Comparison of ENCODE assay signal across 20 mouse cellular contexts in genomic region chr10:18141389-18141788, GRCm38 (mm10).
DNase-seq lines count a peak whose midpoint lies in the region; ATAC-seq and TF ChIP-seq lines count a peak whose summit lies in the region.
"Had no signal": no experiment of that assay in that cellular context is flagged by ENCODE, and none has a peak within 500 bp of the region (broad histone marks: within the 10 kb centered on the region; RNA-seq: fewer than 3 reads in every experiment).

No protein-coding gene starts in this region.

- TF ChIP-seq EP300 in heart, adult 2 months (IDR thresholded peaks at IDR 0.05; ENCODE audit: insufficient read depth, low read depth, low read length): no peak

- H3K79me2 ChIP-seq in heart, adult 2 months (replicated peaks; ENCODE audit: control insufficient read depth, insufficient read depth, low read length): no peaks in the 10 kb centered on the region

- no peaks in the 10 kb centered on the region for H3K27me3 ChIP-seq in heart, adult 2 months (ENCODE audit: control insufficient read depth, insufficient read depth, low read length)
- no peaks in the 10 kb centered on the region for H3K27me3 ChIP-seq in heart, embryonic 12.5 days (replicated peaks)
- H3K27me3 ChIP-seq: CH12.LX; lung, embryonic 15.5 days; midbrain, embryonic 12.5 days; neural tube, embryonic 13.5 days had no signal

- H3K9me3 ChIP-seq in heart, embryonic 12.5 days (replicated peaks): no peaks in the 10 kb centered on the region
- H3K9me3 ChIP-seq: lung, embryonic 15.5 days; midbrain, embryonic 12.5 days; neural tube, embryonic 13.5 days had no signal

- ATAC-seq in heart, embryonic 12.5 days (ENCODE audit: insufficient number of reproducible peaks, low FRiP score): no peak
- ATAC-seq: forebrain, embryonic 14.5 days; hindbrain, postnatal 0 days had no signal

- no peak overlapping the region for H3K4me2 ChIP-seq in heart, embryonic 12.5 days
- H3K4me2 ChIP-seq: lung, embryonic 15.5 days; midbrain, embryonic 12.5 days; neural tube, embryonic 13.5 days had no signal

- H3K36me3 ChIP-seq in heart, adult 2 months (ENCODE audit: control insufficient read depth, insufficient read depth, low read length): no peaks in the 10 kb centered on the region
- H3K36me3 ChIP-seq in heart, embryonic 12.5 days: no peaks in the 10 kb centered on the region
- H3K36me3 ChIP-seq: lung, embryonic 15.5 days; midbrain, embryonic 12.5 days; neural tube, embryonic 13.5 days had no signal

- WGBS in heart, adult 2 months: 47% methylated on average over 2 of the region's 2 CpGs
- WGBS in heart, embryonic 12.5 days: 76% methylated on average over 2 of the region's 2 CpGs

- H3K27ac ChIP-seq in heart, adult 2 months: no peak overlapping the region
- no peak overlapping the region for H3K27ac ChIP-seq in heart, embryonic 12.5 days (ENCODE audit: poor library complexity, severe bottlenecking)
- H3K27ac ChIP-seq: hindbrain, postnatal 0 days; lung, embryonic 15.5 days; macrophage; midbrain, embryonic 12.5 days; neural tube, embryonic 13.5 days had no signal

- DNase-seq in adrenal gland, postnatal 25 days: peak; percentile 4
- no peak for DNase-seq in adrenal gland, adult 2 months
- peak; percentile 53 to 66 for DNase-seq in heart, adult 2 months
- peak; percentile 11 for DNase-seq in ovary, postnatal 36 days (ENCODE audit: low spot score)
- DNase-seq in ovary, postnatal 10 days (ENCODE audit: low spot score): no peak
- DNase-seq in urinary bladder, adult 2 months (ENCODE audit: low spot score): no peak
- DNase-seq: cerebellum, adult 11 months; cerebellum, postnatal 36 days; kidney, adult 18-20 months; liver; right cerebral cortex, postnatal 4 days; thymus, postnatal 25 days had no signal

- no peak overlapping the region for H3K9ac ChIP-seq in heart, adult 2 months (ENCODE audit: low read depth, low read length)
- no peak overlapping the region for H3K9ac ChIP-seq in heart, embryonic 12.5 days
- H3K9ac ChIP-seq: lung, embryonic 15.5 days; midbrain, embryonic 12.5 days; neural tube, embryonic 13.5 days had no signal

- no peak for TF ChIP-seq POLR2A in heart, adult 2 months (IDR thresholded peaks at IDR 0.05; ENCODE audit: insufficient read depth, low read depth, low read length)

- intact Hi-C loops in heart, adult 2 months (cut with DNase I): no loop called here

- no peak overlapping the region for H3K4me3 ChIP-seq in heart, adult 2 months
- no peak overlapping the region for H3K4me3 ChIP-seq in heart, embryonic 12.5 days
- H3K4me3 ChIP-seq: lung, embryonic 15.5 days; midbrain, embryonic 12.5 days; neural tube, embryonic 13.5 days had no signal

- no peaks in the 10 kb centered on the region for H3K4me1 ChIP-seq in heart, adult 2 months (ENCODE audit: control insufficient read depth, insufficient read depth, low read length)
- H3K4me1 ChIP-seq in heart, embryonic 12.5 days (replicated peaks): no peaks in the 10 kb centered on the region
- H3K4me1 ChIP-seq: lung, embryonic 15.5 days; midbrain, embryonic 12.5 days; neural tube, embryonic 13.5 days had no signal

- no peak for TF ChIP-seq CTCF in heart, adult 2 months (IDR thresholded peaks at IDR 0.05)

Comparison
In these comparisons a context has a peak if more than half of its experiments do, and no peak if none do; other contexts are left out.
1. DNase-seq: peak in adrenal gland, postnatal 25 days (single experiment), heart, adult 2 months (2 of 2) and ovary, postnatal 36 days (single experiment); none in adrenal gland, adult 2 months (single experiment), ovary, postnatal 10 days (single experiment) and urinary bladder, adult 2 months (single experiment).